Mouse (Mus musculus): ENCODE data around the gene Abca4. TPM values are rescaled to one million over a fixed set of nuclear protein-coding genes. Genes with fewer than 3 reads are reported as not detected.

The Abca4 gene
- under 1 TPM; 0.09 to 0.82 TPM for total RNA-seq (2023)

GRCm38 (mm10) chr3:122043799-122044547 lies at the start of gene Abca4:
TSS of gene Abca4 (plus strand) at chr3:122044443.

Other genes starting within 250 kb of the Abca4 start
- gene Abcd3, start 229.1 kb upstream of the Abca4 start, total RNA-seq (2023) = 10 to 100 TPM; 10.8 to 11.9 TPM
- 1 to 10 TPM; 1.2 to 1.3 TPM for gene Arhgap29, start 91.9 kb upstream of the Abca4 start, total RNA-seq (2023)
- 10 to 100 TPM; 44.4 to 58.1 TPM for gene Gclm, start 201.1 kb downstream of the Abca4 start, total RNA-seq (2023)
- gene Dnttip2, start 229.9 kb downstream of the Abca4 start, total RNA-seq (2023) = 10 to 100 TPM; 45.0 to 55.9 TPM
- 1 to 10 TPM; 8.3 to 8.6 TPM for gene Bcar3, start 249.7 kb downstream of the Abca4 start, total RNA-seq (2023)

All from neutrophil, adult 59 days (primary cell).